Mouse (Mus musculus) G1E (cell line): Measurements from ENCODE around the gene Tbx2. TPM values are rescaled to one million over a fixed set of nuclear protein-coding genes. Genes with fewer than 3 reads are reported as not detected.

Source experiments
- ATAC-seq: 2 replicates; pipeline ENCODE4 v1.8.0; 2016; ENCODE audit warnings: mild to moderate bottlenecking; ENCODE audit not compliant: insufficient number of reproducible peaks, poor library complexity, low FRiP score, severe bottlenecking; ENCODE audit errors: extremely low read depth
- DNase-seq: peaks from one replicate; pipeline ENCODE4 v3.0.0; 2012; ENCODE audit warnings: low spot score
- H3K27me3 ChIP-seq: 2 replicates; pipeline ENCODE4 v1.6.1; 2012; ENCODE audit warnings: mild to moderate bottlenecking, low read length, inconsistent platforms; ENCODE audit not compliant: insufficient read depth
- H3K36me3 ChIP-seq: replicated peaks from 2 replicates; pipeline ENCODE3; 2012; ENCODE audit warnings: mild to moderate bottlenecking, inconsistent platforms
- H3K4me1 ChIP-seq: 2 replicates; pipeline ENCODE4 v1.6.1; 2012; ENCODE audit warnings: low read depth, low read length, inconsistent platforms, mixed read lengths; ENCODE audit not compliant: insufficient read depth
- H3K4me3 ChIP-seq: 2 replicates; pipeline ENCODE4 v1.5.1; 2012; ENCODE audit warnings: low read depth, mild to moderate bottlenecking, inconsistent platforms, low read length, moderate library complexity, mixed read lengths
- H3K9me3 ChIP-seq: replicated peaks from 2 replicates; pipeline ENCODE4 v1.6.1; 2012; ENCODE audit warnings: inconsistent platforms
- CTCF ChIP-seq: IDR thresholded peaks from 2 replicates; pipeline ENCODE4 v1.5.1; 2012; ENCODE audit warnings: low read depth, low read length, inconsistent platforms, mixed read lengths
- GATA1 ChIP-seq: IDR thresholded peaks from 2 replicates; pipeline ENCODE4 v1.6.1; 2012; ENCODE audit warnings: borderline replicate concordance, low read length, inconsistent platforms, mixed read lengths
- GATA2 ChIP-seq: IDR thresholded peaks from 2 replicates; pipeline ENCODE4 v1.6.1; 2012; ENCODE audit warnings: low read depth, low read length, inconsistent platforms, borderline replicate concordance
- POLR2AphosphoS5 ChIP-seq: IDR thresholded peaks from 2 replicates; pipeline ENCODE4 v1.6.1; 2012; ENCODE audit warnings: low read depth, low read length, inconsistent platforms; ENCODE audit not compliant: insufficient replicate concordance
- TAL1 ChIP-seq: conservative IDR thresholded peaks from 2 replicates; pipeline ENCODE4 v1.6.1; 2012; ENCODE audit warnings: low read depth, low read length, inconsistent platforms, mixed read lengths
- polyA plus RNA-seq: library from polyadenylated mRNA; stranded (reverse); fragments of >175 nt; gene quantifications from 2 replicates; pipeline ENCODE4 v1.2.3, GENCODE M21; 2012
- total RNA-seq, 2 experiments: library from RNA; stranded (forward) in 1 of 2; stranded (reverse) in 1 of 2; fragments of 200-1000 nt in 1 of 2; fragments of >200 nt in 1 of 2; fragmentation: Nextera tagmentation in 1 of 2; gene quantifications; 2 replicates each; pipeline ENCODE4 v1.2.3; 2014 to 2017

Tbx2 gene
- total and polyA plus RNA-seq, 3 experiments = 0.24 to 0.53 TPM; not detected in 1

DNA sequence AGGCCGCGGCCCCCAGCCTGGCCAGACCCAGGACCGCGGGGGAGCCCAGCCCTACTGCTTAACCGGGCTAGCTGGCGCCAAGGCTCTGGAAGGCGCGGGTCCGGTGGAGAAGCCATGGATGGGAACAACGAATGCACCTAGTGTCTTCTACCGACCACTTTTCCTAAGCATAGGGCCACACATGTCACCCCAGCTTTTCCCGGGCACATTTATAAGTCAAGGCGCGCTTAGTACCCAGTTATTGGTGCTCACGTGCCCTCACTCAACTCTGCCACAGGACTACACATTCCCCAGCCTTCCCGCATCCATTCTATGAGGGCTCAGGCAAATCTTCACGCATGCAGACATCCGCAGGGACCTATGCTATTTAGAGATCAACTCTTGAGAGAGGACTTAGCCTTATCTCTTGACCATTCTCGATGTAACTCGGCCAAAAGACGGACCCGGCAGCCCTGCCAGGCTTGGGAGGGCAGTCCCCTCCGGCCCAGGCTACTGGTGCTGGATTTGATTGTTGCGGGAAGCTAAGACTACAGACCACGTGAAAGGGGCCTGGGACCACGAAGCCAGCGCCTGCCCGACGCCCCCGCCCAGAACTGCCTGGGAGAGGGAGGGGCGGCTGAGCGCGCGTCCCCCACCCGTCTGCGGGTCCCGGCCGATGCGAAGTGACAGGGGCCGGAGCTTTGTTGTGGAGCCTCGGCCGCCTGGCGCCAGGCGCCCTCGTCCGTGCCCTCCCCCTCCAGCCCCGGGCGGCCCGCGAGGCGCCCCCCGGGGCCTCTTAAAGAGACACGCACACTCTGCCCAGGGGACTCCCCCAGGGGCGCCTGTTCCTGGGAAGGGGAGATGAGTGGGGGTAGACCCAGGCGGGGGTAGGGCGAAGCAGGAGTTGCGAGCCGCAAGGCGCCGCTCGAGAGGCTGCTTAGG is 2.6 kb upstream of the Tbx2 start:
- no peak for DNase-seq
- no peak overlapping the region for H3K4me3 ChIP-seq
- peaks cover 6% of the 10 kb centered on the region; the same call in 1 of the 2 replicates for H3K4me1 ChIP-seq
- ATAC-seq = no peak
- TF ChIP-seq GATA1 (no peak), TAL1 (no peak), CTCF (no peak), GATA2 (no peak), POLR2AphosphoS5 (no peak)
- peaks cover 71% of the 10 kb centered on the region for H3K27me3 ChIP-seq
- no peaks in the 10 kb centered on the region for H3K36me3 ChIP-seq
- peaks cover 23% of the 10 kb centered on the region for H3K9me3 ChIP-seq

GRCm38 (mm10) chr11:85830901-85831341 is 1.4 kb upstream of the Tbx2 start:
- ATAC-seq = no peak

DNA sequence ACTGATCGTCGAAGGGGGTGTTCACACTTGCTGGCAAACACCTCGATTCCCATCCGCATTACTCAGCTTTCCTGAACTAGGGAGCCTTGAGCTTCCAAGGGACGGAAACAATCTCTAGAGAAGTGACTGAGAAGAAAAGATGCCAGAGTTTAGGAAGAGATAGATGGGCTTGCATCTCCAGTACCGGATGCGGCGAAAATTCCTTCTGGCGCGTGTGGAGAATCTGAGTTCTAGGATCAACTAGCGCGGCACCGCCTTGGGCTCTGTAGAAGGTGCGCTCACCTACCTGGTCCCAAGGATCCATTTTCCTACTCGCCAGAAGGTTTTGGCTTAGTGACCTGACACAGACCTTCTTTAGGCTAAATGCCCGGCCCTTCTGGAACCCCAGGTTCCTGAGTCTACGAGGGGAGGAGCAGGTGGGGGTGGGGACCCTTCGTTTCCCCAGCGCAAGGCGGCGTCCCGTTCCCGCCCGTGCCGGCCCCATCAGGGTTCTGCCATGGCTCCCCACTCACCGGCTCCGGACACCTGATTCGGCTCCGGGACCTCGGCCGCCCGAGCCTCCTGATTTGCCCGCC is 608 bp upstream of the Tbx2 start:
- Histone ChIP-seq H3K4me1 (peaks cover 6% of the 10 kb centered on the region; the same call in 1 of the 2 replicates), H3K9me3 (peaks cover 23% of the 10 kb centered on the region), H3K4me3 (no peak overlapping the region), H3K27me3 (peaks cover 63% of the 10 kb centered on the region), H3K36me3 (no peaks in the 10 kb centered on the region)
- no peak for ATAC-seq
- TF ChIP-seq CTCF (no peak), GATA1 (no peak), TAL1 (no peak), POLR2AphosphoS5 (no peak), GATA2 (no peak)
- no peak for DNase-seq

More at GRCm38 (mm10) chr11:85830901-85831341, 1.4 kb upstream of the Tbx2 start:
- no peak for TF ChIP-seq GATA2
- H3K4me1 ChIP-seq = peaks cover 6% of the 10 kb centered on the region; the same call in 1 of the 2 replicates
- no peak overlapping the region for H3K4me3 ChIP-seq
- H3K27me3 ChIP-seq = peaks cover 65% of the 10 kb centered on the region
- H3K9me3 ChIP-seq = peaks cover 23% of the 10 kb centered on the region
- no peaks in the 10 kb centered on the region for H3K36me3 ChIP-seq
- no peak for DNase-seq

DNA sequence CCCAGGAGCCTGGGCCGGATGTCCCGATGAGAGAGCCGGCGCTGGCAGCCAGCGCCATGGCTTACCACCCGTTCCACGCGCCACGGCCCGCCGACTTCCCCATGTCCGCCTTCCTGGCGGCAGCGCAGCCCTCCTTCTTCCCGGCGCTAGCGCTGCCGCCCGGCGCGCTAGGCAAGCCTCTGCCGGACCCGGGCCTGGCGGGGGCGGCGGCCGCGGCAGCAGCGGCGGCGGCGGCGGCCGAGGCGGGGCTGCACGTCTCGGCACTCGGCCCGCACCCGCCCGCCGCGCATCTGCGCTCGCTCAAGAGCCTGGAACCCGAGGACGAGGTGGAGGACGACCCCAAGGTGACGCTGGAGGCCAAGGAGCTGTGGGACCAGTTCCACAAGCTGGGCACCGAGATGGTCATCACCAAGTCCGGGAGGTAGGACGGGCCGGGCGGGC is 750 bp downstream of the Tbx2 start:
- ATAC-seq (no peak), DNase-seq (no peak)
- H3K36me3 ChIP-seq = no peaks in the 10 kb centered on the region
- H3K4me1 ChIP-seq = no peaks in the 10 kb centered on the region; the same call in 1 of the 2 replicates
- H3K27me3 ChIP-seq = peaks cover 65% of the 10 kb centered on the region
- H3K9me3 ChIP-seq = peaks cover 34% of the 10 kb centered on the region
- H3K4me3 ChIP-seq = no peak overlapping the region
- no peak for TF ChIP-seq POLR2AphosphoS5
- no peak for TF ChIP-seq GATA2
- TF ChIP-seq GATA1 = no peak
- TF ChIP-seq TAL1 = no peak
- TF ChIP-seq CTCF = no peak

DNA sequence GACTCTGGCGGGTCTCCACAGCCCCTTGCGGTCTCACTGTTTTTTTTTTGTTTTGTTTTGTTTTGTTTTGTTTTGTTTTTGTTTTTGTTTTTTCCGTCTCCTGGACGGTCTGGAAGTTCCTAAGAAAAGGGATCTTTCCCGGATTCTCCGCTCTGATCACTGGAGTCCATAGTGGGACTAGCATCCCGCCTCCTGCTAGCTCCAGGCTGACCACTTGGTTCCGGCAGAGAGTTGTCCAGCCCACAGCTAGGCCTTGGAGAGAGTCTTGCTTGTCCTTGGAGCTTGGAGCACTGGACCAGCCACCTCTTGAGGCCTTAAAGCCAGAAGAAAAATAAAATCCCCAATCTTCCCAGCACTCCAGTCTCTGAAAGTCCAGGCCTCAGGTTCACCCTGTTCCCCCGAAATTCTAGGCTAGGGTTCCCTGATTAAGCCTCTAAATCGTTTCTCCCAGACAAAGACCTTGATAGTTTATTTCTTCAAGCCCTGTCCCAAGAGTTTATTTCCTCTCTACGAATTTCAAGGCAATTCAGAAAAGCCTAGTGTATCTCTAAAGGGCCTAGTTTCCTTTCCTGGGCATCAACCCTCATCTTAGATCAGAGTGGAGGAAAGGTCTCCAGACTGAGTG is 1.5 kb downstream of the Tbx2 start:
- no peak for ATAC-seq
- no peak overlapping the region for H3K4me3 ChIP-seq
- no peak for TF ChIP-seq CTCF
- no peak for TF ChIP-seq GATA2
- TF ChIP-seq TAL1 = no peak
- TF ChIP-seq GATA1 = no peak
- TF ChIP-seq POLR2AphosphoS5 = no peak
- no peak for DNase-seq
- H3K4me1 ChIP-seq = no peaks in the 10 kb centered on the region; the same call in 1 of the 2 replicates
- peaks cover 37% of the 10 kb centered on the region for H3K9me3 ChIP-seq
- peaks cover 60% of the 10 kb centered on the region for H3K27me3 ChIP-seq
- no peaks in the 10 kb centered on the region for H3K36me3 ChIP-seq

GRCm38 (mm10) chr11:85834386-85834931 is 2.1 kb downstream of the Tbx2 start:
- Histone ChIP-seq H3K4me3 (no peak overlapping the region), H3K27me3 (peaks cover 56% of the 10 kb centered on the region), H3K9me3 (peaks cover 37% of the 10 kb centered on the region), H3K36me3 (no peaks in the 10 kb centered on the region), H3K4me1 (no peaks in the 10 kb centered on the region; the same call in 1 of the 2 replicates)
- no peak for TF ChIP-seq CTCF
- TF ChIP-seq GATA2 = no peak
- TF ChIP-seq POLR2AphosphoS5 = no peak
- TF ChIP-seq TAL1 = no peak
- TF ChIP-seq GATA1 = no peak
- no peak for ATAC-seq
- no peak for DNase-seq
